Mouse (Mus musculus) liver, embryonic 15.5 days (tissue): ENCODE results near the gene Syndig1l. TPM values are rescaled to one million over a fixed set of nuclear protein-coding genes. Genes with fewer than 3 reads are reported as not detected.

Source experiments
- ATAC-seq: fragments of 200-750 bp; cut with Nextera tagmentation; 2 replicates; pipeline ENCODE4 v1.8.0; 2017; ENCODE audit warnings: moderate number of reproducible peaks, mild to moderate bottlenecking, moderate library complexity; ENCODE audit not compliant: insufficient read depth
- H3K27ac ChIP-seq: fragments of 300-500 bp; sonication (generic); replicated peaks from 2 replicates; pipeline ENCODE4 v1.5.1; 2015; ENCODE audit warnings: mild to moderate bottlenecking, inconsistent platforms
- H3K27me3 ChIP-seq: fragments of 300-500 bp; sonication (generic); 2 replicates; pipeline ENCODE4 v1.6.1; 2015; ENCODE audit warnings: mild to moderate bottlenecking, inconsistent platforms
- H3K36me3 ChIP-seq: fragments of 300-500 bp; sonication (generic); replicated peaks from 2 replicates; pipeline ENCODE4 v1.6.1; 2015; ENCODE audit warnings: moderate library complexity, mild to moderate bottlenecking, inconsistent platforms
- H3K4me1 ChIP-seq: fragments of 300-500 bp; sonication (generic); replicated peaks from 2 replicates; pipeline ENCODE4 v1.6.1; 2015; ENCODE audit warnings: inconsistent platforms
- H3K4me2 ChIP-seq: fragments of 300-500 bp; sonication (generic); 2 replicates; pipeline ENCODE4 v1.6.1; 2015; ENCODE audit warnings: moderate library complexity, mild to moderate bottlenecking, inconsistent platforms
- H3K4me3 ChIP-seq: fragments of 300-500 bp; sonication (generic); replicated peaks from 2 replicates; pipeline ENCODE4 v1.5.1; 2015; ENCODE audit warnings: mild to moderate bottlenecking, inconsistent platforms
- H3K9ac ChIP-seq: fragments of 300-500 bp; sonication (generic); 2 replicates; pipeline ENCODE4 v1.6.1; 2015; ENCODE audit warnings: moderate library complexity, mild to moderate bottlenecking, inconsistent platforms
- H3K9me3 ChIP-seq: fragments of 300-500 bp; sonication (generic); replicated peaks from 2 replicates; pipeline ENCODE4 v1.6.1; 2016; ENCODE audit warnings: inconsistent platforms
- WGBS: fragments of 180-500 bp; shearing (Covaris S2); methylation state at CpG from one replicate; pipeline ENCODE4 v1.1.7; 2015; ENCODE audit warnings: mixed read lengths; ENCODE audit not compliant: insufficient replicate concordance; 5-methylcytosine and 5-hydroxymethylcytosine counted together
- polyA plus RNA-seq: library from polyadenylated mRNA; unstranded; fragments of >200 nt; fragmentation: Nextera tagmentation; extraction: Ambion mirVana; gene quantifications from 2 replicates; pipeline ENCODE4 v1.2.1, GENCODE M21; 2015

Gene Syndig1l
- polyA plus RNA-seq, 1 experiment from 2014 or later: 0.06 TPM

- no peak overlapping the region for H3K4me2 ChIP-seq
- peaks cover 11% of the 10 kb centered on the region for H3K27me3 ChIP-seq
- H3K9ac ChIP-seq: no peak overlapping the region
Observed at GRCm38 (mm10) chr12:84674666-84675526, 23.7 kb downstream of the Syndig1l start.

GRCm38 (mm10) chr12:84671646-84672045 lies 27.0 kb downstream of the Syndig1l start:
- no peaks in the 10 kb centered on the region for H3K9me3 ChIP-seq
- H3K4me3 ChIP-seq: no peak overlapping the region
- H3K36me3 ChIP-seq: no peaks in the 10 kb centered on the region
- 23% methylated on average over 10 of the region's 10 CpGs for WGBS
- ATAC-seq: no peak
- no peaks in the 10 kb centered on the region for H3K4me1 ChIP-seq
- H3K4me2 ChIP-seq: no peak overlapping the region
- no peak overlapping the region for H3K9ac ChIP-seq
- H3K27ac ChIP-seq: no peak overlapping the region
- H3K27me3 ChIP-seq: peaks cover 11% of the 10 kb centered on the region

More at GRCm38 (mm10) chr12:84674666-84675526, 23.7 kb downstream of the Syndig1l start:
- Histone ChIP-seq H3K36me3 (no peaks in the 10 kb centered on the region), H3K27ac (no peak overlapping the region), H3K4me1 (no peaks in the 10 kb centered on the region), H3K9me3 (no peaks in the 10 kb centered on the region), H3K4me3 (no peak overlapping the region)
- 37% methylated on average over 14 of the region's 14 CpGs for WGBS
- ATAC-seq: no peak

GRCm38 (mm10) chr12:84670555-84670954 lies 28.1 kb downstream of the Syndig1l start:
- Histone ChIP-seq H3K4me2 (no peak overlapping the region), H3K9me3 (no peaks in the 10 kb centered on the region), H3K27me3 (peaks cover 11% of the 10 kb centered on the region), H3K27ac (no peak overlapping the region), H3K4me3 (no peak overlapping the region), H3K36me3 (no peaks in the 10 kb centered on the region), H3K9ac (no peak overlapping the region), H3K4me1 (no peaks in the 10 kb centered on the region)
- no peak for ATAC-seq
- WGBS: 59% methylated on average over 3 of the region's 3 CpGs

- H3K9me3 ChIP-seq: no peaks in the 10 kb centered on the region
- H3K9ac ChIP-seq: no peak overlapping the region
- H3K4me1 ChIP-seq: no peaks in the 10 kb centered on the region
- no peak overlapping the region for H3K27ac ChIP-seq
- H3K4me3 ChIP-seq: no peak overlapping the region
- no peak overlapping the region for H3K4me2 ChIP-seq
- ATAC-seq: no peak
- no peaks in the 10 kb centered on the region for H3K36me3 ChIP-seq
- peaks cover 18% of the 10 kb centered on the region; the same call in 1 of the 2 replicates for H3K27me3 ChIP-seq
- 12% methylated on average over 3 of the region's 3 CpGs for WGBS
Observed at GRCm38 (mm10) chr12:84653912-84654311, 44.7 kb downstream of the Syndig1l start.

- Histone ChIP-seq H3K4me3 (no peak overlapping the region), H3K4me1 (no peaks in the 10 kb centered on the region), H3K27ac (no peak overlapping the region), H3K9me3 (no peaks in the 10 kb centered on the region), H3K36me3 (no peaks in the 10 kb centered on the region), H3K4me2 (no peak overlapping the region), H3K27me3 (peaks cover 18% of the 10 kb centered on the region; the same call in 1 of the 2 replicates), H3K9ac (no peak overlapping the region)
- 73% methylated on average over 13 of the region's 13 CpGs for WGBS
- ATAC-seq: no peak
Observed at GRCm38 (mm10) chr12:84650234-84650633, 48.4 kb downstream of the Syndig1l start.

- no peak for ATAC-seq
- H3K36me3 ChIP-seq: no peaks in the 10 kb centered on the region
- 4% methylated on average over 9 of the region's 9 CpGs for WGBS
- H3K27ac ChIP-seq: no peak within 1 kb of the TSS
- H3K4me2 ChIP-seq: no peak within 1 kb of the TSS
- no peak within 1 kb of the TSS for H3K4me3 ChIP-seq
- no peak within 1 kb of the TSS for H3K9ac ChIP-seq
- no peaks in the 10 kb centered on the region for H3K4me1 ChIP-seq
- no peaks in the 10 kb centered on the region for H3K9me3 ChIP-seq
- peaks cover 55% of the 10 kb centered on the region for H3K27me3 ChIP-seq
Observed at GRCm38 (mm10) chr12:84640654-84641053, 58.0 kb downstream of the Syndig1l start, which contains the start of gene Vrtn. Vrtn (plus strand) TSS chr12:84641019.

GRCm38 (mm10) chr12:84640253-84640652 lies 58.4 kb downstream of the Syndig1l start:
- no peak for ATAC-seq
- peaks cover 55% of the 10 kb centered on the region for H3K27me3 ChIP-seq
- no peaks in the 10 kb centered on the region for H3K4me1 ChIP-seq
- H3K27ac ChIP-seq: no peak overlapping the region
- H3K4me2 ChIP-seq: no peak overlapping the region
- H3K4me3 ChIP-seq: no peak overlapping the region
- H3K9me3 ChIP-seq: no peaks in the 10 kb centered on the region
- WGBS: 9% methylated on average over 6 of the region's 6 CpGs
- no peaks in the 10 kb centered on the region for H3K36me3 ChIP-seq
- no peak overlapping the region for H3K9ac ChIP-seq

GRCm38 (mm10) chr12:84631867-84632266 lies 66.8 kb downstream of the Syndig1l start:
- Histone ChIP-seq H3K9me3 (no peaks in the 10 kb centered on the region), H3K36me3 (no peaks in the 10 kb centered on the region), H3K9ac (no peak overlapping the region), H3K4me3 (no peak overlapping the region), H3K4me1 (no peaks in the 10 kb centered on the region), H3K4me2 (no peak overlapping the region), H3K27ac (no peak overlapping the region), H3K27me3 (peaks cover 11% of the 10 kb centered on the region; the same call in 1 of the 2 replicates)
- ATAC-seq: no peak
- WGBS: 31% methylated on average over 3 of the region's 3 CpGs

Other genes starting within 250 kb of the Syndig1l start
- gene Aldh6a1, start 247.8 kb downstream of the Syndig1l start, polyA plus RNA-seq: 33.7 and 38.1 TPM in 2 replicates
- 11.9 and 13.3 TPM in 2 replicates for gene Lin52, start 247.4 kb downstream of the Syndig1l start, polyA plus RNA-seq
- gene Vsx2, start 129.1 kb downstream of the Syndig1l start, polyA plus RNA-seq: not detected in 2 replicates
- gene Abcd4, start 81.4 kb downstream of the Syndig1l start, polyA plus RNA-seq: 3.7 and 3.9 TPM in 2 replicates
- not detected in 2 replicates for gene Vrtn, start 57.8 kb downstream of the Syndig1l start, polyA plus RNA-seq
- 26.0 TPM in 2 replicates for gene Npc2, start 74.3 kb upstream of the Syndig1l start, polyA plus RNA-seq
- gene Isca2, start 74.4 kb upstream of the Syndig1l start, polyA plus RNA-seq: 99.5 and 100.0 TPM in 2 replicates
- 0.26 and 0.35 TPM in 2 replicates for gene Ltbp2, start 177.7 kb upstream of the Syndig1l start, polyA plus RNA-seq